Mouse (Mus musculus) adrenal gland, postnatal 14 days (tissue): ENCODE results near the gene Ruvbl2. TPM values are rescaled to one million over a fixed set of nuclear protein-coding genes. Genes with fewer than 3 reads are reported as not detected.
A peak's percentile ranks its signal among the peaks of the same experiment; 100 is the strongest.

Source experiments
- DNase-seq: peaks from one replicate; pipeline ENCODE4 v3.0.0; 2021; ENCODE audit warnings: mixed read lengths
- total RNA-seq: library from RNA; stranded (reverse); gene quantifications from 2 replicates; pipeline ENCODE4 v1.2.3, GENCODE M21; 2021

Ruvbl2 gene
- total RNA-seq, 1 experiment from 2014 or later: 55.5 TPM

DNA sequence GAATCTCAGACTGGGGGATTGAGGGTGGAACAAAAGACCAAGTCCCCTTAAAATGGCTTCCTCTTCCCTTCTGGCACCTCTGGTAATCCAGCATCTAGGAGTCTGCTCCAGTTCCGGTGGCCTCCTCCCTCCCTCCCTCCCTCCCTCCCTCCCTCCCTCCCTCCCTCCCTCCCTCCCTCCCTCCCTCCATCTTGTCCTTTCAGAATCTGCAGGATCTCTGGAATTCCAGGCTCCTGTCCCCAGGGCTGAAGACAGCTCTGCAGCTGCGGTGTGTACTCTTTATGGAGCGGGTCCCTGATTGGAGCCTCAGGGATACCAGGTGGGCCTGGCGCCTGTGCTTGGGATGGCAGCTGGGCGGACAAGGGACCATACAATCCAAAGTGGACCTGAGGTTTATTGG, 23.4 kb upstream of the Ruvbl2 start:
- no peak for DNase-seq

DNA sequence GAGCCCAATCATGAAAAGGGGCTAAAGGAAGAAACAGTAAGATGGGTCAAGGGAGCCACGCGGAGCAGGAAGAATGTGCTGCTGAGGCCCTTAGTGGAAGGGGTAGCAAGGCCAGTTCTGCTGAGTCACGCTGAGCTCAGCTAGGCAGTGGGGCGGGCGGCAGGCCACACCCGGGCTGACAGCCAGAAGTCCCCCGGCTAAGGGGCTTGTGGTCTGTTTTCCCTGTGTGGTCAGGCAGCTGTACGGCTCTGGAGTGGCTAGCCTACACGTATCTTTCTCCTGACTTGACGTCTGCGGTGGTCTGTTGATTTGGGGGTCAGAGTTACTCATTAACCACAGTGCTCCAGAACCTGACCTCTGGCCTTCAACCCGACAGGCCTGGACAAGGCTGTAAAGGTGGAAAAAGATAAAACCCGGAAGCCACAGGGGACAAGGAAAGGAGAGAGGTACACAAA, 23.0 kb upstream of the Ruvbl2 start:
- peak; percentile 82 for DNase-seq

DNA sequence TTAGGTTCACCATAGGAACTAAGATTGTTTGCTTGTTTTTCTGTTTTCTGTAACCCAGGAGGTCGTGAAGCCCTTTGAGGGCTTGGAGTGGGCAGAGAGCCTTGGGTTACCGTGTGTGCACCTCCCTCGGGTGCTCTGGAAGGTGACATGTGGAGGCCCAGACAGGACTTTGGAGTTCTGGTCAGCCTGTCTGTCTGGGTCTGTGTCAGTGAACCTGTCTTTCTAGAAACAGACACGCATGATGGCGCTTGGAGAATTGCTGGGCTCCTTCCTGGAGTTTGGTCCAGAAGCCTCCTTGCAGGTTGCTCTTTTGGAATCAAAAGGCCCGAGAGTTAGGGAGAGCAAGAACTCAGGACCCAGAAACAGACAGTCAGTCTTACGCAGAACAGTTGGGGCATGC, 22.5 kb upstream of the Ruvbl2 start:
- DNase-seq: no peak

DNA sequence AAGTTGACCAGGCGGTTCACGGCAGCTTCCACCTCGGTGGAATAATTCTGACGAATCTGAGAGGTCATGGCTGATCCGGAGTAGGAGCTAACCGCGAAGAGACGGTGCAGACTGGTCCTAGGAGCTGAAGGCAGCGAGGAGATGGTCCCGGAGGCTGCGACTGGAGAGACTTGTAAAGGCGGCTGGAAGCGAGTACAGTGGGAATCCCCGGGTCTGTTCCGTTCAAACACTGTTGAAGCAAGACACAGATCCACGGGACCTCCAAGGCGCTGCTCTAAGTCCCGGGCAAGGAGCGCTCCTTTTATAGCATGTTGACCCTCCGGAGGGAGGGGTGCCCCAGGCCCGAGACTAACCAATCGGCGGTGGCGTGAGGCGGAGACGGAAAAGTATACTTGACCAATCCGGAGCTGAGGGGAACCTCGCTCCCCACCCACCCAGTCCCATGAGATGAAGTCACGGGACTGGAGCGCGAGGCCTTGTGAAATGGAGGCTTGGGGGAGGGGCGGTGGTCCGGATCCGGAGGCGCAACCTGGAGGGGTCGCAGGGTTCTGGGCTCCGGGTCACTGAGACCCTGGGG, 21.8 kb upstream of the Ruvbl2 start, which contains the start of gene Ftl1:
TSS of gene Ftl1 (minus strand) at position 321 of the 577 bp plus-strand sequence.
- peak; percentile 98 for DNase-seq

DNA sequence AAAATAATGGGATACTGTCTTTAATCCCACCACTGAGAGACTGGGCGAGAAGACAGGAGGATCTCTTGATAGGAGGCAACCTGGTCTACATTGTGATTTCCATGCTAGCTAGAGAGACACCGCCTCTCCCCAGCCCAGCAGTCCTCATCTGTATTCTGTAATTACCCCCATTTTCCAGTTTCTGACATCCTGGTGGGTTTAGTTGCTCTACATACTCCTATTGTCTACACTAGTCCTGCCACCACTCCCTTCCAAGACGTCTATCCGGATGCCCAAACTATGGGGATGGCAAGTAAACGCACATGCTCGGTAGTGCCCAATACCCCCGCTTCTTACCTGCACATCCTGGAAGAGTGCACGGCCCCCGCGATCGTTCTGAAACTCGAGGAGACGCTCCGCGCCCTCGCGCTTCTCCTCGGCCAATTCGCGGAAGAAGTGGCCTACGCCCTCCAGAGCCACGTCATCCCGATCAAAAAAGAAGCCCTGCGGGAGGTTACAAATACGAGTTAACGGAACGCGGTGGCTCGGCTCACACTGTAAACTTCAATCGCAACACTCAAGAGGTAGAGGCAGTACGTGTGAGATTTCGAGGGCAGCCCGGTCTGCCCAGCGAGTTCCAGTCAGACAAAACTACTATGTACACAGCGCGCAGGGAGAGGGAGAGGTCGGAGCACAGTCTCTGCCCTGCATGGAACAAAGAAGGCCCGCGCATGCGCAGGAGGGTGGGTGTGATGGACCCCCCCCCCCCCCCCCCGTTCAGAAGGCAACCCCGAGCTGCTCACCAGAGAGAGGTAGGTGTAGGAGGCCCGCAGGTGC, 21.1 kb upstream of the Ruvbl2 start:
- peak; percentile 94 for DNase-seq

DNA sequence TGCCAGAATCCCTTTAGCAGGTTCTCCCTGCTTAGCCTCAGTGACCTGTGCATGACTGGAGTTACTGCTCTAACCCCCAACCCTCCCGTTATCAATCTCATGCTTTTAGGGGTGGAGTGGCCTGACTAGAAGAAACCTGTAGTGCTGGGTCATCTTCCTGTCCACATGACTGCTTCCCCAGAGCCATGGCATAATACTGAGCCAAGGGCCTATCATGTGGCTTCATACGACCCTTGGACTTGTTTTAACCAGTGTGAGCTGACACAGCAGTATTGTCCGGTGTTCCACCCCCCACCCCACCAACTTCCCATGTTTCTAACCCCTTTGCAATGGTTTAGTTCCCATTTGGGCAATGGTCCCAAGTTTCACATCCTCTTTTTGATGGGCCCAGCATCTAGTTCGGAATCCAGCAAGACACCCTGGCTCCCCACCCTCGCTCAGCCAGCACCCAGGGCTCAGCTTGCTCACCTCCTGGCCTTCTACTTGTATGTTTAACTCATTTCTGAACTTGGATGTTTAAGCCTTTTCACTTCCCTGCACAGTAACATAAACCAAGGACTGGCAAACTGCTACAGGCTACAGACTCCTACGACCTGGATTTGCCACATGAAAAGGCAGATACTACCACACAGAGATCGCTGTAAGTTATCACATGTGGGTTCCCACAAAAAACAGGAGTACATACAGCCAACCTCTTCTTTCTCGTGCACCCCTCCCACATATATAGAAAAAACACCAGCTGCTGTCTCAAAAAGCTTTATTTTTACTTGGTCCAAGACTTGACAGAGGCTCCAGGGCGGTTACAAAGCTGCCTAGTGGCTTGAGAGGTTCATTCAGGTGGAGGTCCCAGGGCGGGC, 19.5 kb upstream of the Ruvbl2 start:
- peak; percentile 42 for DNase-seq

DNA sequence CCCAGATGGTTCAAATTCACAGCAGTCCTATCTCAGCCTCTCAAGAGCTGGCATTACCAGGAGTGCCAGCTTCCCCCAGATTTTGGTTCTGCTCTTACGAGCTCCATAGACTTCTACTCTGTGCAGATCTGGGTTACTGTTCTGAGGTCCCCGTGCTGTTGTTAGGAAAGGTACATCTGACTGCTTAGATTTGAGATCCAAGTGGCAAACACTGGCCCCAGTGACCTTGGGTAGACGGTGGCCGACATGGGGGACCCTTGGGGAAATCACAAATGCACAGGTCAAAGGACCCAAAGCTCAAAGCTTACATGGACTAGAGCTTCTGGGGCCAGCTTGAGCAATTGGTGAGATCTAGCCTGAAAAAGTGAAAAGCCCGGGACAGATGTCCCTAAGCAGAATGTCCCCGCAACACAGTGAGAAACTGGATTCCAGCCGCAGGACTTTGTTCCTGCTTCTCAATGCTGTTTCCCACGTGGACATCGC, 18.9 kb upstream of the Ruvbl2 start:
- no peak for DNase-seq

DNA sequence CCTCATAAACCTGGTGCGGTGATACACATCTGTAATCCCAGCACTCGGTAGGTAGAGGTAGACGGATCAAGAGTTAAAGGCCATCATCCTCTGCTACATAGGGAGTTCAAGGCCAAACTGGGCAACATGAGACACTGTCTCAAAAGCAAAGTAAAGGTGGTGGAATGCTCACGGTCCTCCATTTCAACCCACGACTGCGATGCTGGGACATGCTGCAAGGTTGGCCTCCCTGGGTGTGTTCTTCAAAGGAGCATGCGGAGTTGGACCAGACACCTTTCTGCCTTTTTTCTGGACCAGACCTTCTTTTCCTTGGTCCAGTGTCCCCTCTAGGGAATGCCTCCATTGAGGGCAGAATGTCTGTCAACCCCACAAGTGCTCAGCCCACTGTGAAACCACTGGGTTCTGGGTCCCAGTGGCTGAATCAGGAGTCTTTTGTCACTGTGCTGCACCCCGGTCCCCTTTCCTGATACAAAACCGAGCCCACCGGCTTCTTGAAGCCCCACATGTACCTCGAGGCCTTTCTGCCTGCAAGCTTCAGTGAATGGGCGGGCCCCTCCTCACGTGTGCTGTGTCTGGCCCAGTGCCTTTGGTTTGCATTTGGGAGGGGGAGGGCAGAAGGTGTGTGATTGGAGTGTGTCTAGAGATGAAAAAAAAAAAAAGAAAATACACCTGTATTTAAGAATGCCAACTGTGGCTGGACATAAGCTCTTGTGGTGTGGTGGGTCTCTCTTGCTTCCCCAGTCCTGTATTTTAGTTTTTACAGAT, 18.2 kb upstream of the Ruvbl2 start:
- DNase-seq: no peak

DNA sequence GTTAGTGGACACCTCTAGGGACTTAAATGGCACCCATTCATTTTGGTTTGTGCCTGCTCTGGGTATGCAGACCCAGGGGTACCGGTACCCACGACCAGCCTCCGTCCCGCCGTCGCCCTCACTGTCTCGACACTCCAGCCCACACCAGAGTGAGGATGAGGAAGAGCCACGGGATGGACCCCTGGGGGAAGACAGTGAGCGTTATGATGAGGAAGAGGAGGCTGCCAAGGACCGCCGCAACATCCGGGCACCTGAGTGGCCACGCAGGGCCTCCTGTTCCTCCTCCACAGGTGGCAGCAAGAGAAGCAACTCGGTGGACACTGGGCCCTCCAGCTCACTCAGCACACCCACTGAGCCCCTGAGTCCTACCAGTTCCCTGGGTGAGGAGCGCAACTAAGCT, 17.1 kb upstream of the Ruvbl2 start:
- DNase-seq: no peak

DNA sequence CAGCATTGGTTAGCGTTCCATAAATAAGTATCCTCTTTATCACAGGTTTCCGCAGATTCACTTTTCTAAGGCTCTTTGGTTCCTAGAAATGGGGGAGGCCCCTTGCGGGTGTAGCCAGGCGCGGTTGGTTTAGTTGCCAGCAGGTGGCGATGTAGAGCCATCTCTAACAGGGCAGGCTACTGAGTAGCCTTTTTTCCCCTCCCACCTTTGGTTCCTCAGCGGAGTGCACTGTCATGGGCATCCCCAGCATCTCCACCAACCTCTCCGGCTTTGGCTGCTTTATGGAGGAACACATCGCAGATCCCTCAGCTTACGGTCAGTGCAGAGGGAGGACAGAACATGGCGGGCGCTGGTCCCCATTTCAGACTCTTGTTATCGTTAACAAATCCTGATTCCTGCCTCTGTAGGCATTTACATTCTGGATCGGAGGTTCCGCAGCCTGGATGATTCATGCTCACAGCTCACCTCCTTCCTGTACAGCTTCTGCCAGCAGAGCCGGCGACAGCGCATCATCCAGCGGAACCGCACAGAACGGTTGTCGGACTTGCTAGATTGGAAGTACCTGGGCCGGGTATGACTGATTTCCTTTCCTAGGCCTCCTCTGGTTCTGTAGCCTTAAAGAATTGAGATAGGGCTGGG, 13.6 kb upstream of the Ruvbl2 start:
- DNase-seq: peak; percentile 91

DNA sequence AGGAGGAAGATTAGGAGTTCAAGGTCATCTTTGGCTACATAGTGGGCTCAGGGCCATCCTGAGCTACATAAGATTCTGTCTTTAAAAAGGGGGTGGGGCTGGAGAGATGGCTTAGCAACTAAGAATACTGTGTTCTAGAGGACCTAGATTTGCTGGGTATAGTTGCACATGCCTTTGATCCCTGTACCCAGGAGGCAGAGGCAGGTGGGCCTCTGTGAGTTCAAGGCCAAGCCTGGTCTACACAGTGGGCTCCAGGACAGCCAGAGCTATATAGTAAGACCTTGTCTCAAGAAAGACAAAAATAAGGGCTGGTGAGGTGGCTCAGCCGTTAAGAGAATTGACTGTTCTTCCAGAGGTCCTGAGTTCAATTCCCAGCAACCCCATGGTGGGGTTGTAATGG, 12.1 kb upstream of the Ruvbl2 start:
- no peak for DNase-seq

DNA sequence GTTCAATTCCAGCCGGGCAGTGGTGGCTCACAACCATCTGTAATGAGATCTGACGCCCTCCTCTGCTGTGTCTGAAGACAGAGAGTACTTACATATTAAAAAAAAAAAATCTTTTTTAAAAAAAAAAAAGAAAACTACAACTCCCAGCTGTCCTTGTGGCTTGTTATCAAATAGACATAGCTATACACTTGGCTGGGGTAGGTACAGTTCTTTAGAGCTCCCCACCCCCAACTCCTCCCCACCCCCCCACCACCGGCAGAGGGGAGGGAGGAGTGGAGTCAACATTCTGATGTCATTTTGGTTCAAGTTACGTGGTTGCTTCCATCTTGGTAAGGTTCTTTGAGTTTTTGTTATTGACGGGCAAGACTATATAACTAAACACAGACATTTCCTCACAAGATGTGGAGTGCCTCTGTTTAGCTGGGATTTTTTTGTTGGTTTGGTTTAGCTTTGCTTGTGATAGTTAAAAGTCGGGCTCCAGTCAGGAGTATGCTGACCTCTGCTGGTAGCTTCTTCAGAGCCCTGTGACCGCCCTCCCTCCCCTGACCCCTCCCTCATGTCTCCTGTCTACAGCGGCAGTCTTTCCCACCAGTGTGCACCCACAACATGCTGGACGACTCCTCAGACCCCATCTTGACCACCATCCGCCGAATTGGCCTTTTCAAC, 9.6 kb upstream of the Ruvbl2 start:
- peak; percentile 66 for DNase-seq

DNA sequence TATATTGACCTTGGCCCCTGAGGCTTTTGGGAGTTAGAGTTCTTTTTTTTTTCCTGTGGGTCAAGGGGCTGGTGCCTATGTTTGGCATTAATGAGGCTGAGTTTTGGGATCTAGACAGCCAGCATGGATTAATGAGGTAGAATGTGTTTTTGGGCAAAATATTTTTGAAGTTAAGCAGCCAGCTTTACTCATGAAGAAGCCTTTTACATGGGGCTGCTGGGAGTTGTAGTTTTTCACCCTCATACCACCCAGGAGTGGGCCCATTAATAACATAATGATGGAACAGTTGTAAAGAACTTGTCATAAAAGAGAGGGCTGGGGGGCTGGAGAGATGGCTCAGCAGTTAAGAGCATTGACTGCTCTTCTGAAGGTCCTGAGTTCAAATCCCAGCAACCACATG, 8.7 kb upstream of the Ruvbl2 start:
- no peak for DNase-seq

DNA sequence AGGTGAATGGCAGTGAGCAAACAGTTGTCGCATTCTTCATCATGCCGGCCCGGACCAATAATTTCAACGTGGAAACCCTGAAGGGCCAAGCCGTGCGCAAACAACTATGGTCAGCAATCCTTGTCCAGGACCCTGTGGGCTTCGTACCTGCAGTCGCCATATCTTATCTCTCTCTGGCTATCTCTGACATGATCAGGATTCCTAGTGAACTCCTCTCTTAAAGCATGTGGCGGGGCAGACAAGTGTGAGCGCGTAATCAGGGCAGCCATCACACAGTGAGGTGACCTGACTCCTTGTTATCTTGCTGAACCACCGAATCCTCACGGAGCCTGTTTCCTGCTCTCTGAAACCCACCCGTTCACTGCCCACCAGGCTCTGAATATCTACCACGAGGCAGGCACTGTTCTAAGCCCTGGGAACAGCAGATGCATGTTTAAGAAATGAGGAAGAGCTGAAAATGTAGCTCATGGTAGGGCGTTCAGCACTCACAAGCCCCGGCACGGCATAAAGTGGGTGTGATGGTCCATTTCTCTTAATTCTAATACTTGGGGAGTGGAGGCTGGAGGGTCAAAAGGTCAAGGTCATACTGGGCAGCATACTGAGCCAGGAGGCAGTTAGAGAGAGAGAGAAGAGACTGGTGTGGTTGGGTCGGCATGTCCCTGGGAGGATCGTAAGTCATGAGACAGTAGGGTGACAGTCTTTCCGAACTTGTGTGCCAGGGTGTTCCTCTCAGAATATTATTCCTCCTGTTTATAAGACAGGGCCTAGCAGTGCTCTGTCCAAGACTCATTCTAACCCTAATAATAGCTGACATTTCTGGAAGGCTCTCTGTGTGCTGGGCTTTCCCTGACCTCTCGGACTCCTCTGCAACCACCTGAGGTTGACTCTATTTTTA, 5.9 kb upstream of the Ruvbl2 start:
- DNase-seq: no peak

DNA sequence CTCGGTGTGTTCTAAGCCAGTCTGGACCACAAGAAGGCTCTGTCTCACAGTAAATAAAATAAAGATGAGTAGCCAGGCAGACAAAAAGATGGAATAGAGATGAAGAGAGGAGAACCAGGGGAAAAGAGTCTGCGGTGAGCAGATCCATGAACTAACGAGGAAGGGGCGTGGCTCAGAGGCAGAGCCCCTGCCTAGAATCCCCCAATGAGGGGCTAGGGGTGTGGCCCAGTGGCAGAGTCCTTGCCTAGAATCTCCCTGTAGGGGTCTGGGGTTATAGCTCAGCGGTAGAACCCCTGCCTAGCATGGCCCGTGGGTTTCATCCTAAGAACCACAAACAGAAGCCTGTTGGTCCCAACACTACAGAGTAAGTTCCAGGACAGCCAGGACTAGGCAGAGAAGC, 850 bp downstream of the Ruvbl2 start:
- DNase-seq: no peak

DNA sequence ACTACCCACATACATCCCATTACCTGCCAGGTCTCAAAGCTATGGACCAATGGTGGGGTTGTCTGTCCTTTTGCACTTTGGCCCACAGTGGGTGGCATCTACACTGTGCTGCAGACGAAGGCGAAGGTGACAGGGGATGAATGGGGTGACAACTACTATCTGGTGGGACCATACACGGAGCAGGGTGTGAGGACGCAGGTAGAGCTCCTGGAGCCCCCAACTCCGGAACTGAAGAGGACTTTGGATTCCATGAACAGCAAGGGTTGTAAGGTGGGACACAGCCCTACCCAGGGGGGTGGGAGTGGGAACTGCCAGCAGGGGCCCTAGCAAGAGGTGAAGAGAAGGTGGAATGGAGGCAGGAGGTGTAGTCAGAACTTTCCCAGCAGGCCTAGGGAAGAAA, 1.5 kb downstream of the Ruvbl2 start:
- DNase-seq: no peak

DNA sequence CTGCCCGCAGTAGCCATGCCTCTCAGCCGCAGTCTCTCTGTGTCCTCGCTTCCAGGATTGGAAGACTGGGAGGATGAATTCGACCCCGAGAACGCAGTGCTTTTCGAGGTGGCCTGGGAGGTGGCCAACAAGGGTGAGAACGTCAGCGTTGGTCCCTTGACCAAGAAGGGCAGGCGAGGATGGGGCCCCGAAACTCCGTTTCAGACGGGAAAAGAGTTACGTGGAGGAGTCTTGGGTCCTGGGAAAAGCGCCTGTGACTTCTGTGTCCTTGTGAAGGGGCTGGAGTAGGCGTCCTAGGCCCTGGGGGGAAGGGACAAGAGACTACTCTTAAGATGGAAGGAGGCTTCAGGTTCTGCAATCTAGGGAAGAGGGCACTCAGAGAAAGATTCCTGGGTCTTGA, 2.9 kb downstream of the Ruvbl2 start:
- DNase-seq: peak; percentile 57

DNA sequence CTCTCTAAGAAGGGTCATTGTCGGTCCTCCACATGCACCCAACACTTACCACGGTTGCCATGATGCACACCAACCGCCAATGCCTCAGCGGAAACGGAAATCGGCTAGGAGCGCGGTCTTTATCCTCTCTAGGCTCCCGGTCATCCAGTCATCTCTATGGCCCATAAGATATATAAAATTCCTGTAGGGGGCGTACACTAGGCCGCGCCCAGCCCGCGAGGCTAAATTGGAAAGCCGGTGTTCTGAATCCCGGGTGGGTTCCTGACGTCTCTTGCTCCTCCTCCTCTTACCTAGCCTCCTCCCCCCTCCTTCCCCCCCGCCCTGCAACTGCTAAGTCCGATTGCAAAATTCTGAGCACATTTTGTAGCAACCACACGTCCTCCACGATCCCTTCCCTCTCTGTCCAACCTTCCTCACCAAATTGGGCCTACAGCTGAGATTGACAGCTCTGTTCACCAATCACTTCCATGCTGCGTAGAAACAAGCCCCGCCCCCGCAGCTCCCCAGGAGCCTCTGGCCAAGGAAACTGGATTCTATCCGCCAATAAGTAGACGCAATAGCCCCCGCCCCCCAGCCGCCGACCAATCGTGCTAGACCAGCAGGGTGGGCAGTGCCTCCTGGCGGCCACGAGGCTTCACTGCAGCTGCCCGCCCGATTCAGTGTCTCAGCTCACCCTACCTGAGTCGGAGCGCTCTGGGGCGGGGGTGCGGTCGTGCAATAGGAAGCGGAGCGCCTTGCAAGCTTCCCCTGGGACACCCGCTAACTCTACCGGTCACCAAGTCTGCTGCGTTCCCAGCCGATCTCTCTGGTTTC, 3.5 kb downstream of the Ruvbl2 start, which contains the start of gene Gys1:
TSS of gene Gys1 (plus strand) at position 642 of the 813 bp plus-strand sequence.
- DNase-seq: peak; percentile 100

DNA sequence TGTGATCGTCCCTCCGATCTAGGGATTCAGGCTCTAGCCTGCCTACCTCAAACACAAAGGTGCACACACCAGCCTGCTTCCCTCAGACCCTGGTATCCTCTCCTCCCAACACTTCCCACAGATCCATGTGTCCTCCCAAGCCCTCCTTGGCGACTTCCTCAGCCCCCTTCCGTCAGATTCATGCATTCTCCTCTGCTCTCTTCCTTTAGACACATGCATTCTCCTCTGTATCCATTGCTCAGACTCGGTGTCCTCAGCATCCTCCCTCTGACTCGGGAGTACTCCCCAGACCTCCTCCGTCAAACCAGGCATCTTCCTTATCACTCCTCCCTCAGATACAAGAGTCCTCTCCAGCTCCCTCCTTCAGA, 4.1 kb downstream of the Ruvbl2 start:
- DNase-seq: no peak
